Mouse (Mus musculus) effector memory CD4-positive, alpha-beta T cell, adult 5 months (primary cell): ENCODE measurements around the gene Nmnat2. TPM values are rescaled to one million over a fixed set of nuclear protein-coding genes. Genes with fewer than 3 reads are reported as not detected.

Experiments used
- polyA plus RNA-seq: library from polyadenylated mRNA; unstranded; fragments of 100-300 nt; shearing (Covaris generic); gene quantifications from one replicate; pipeline ENCODE4 v1.2.1, GENCODE M21; 2017

The Nmnat2 gene
- 8.7 TPM for polyA plus RNA-seq

GRCm38 (mm10) chr1:152954821-152955523, at the start of gene Nmnat2:
Gene Nmnat2 (plus strand): TSS chr1:152954993.

Other genes starting within 250 kb of the Nmnat2 start
- gene Apobec4, start 204.4 kb upstream of the Nmnat2 start, polyA plus RNA-seq, result not detected
- gene Rgl1, start 188.6 kb upstream of the Nmnat2 start, polyA plus RNA-seq, result 0.21 TPM
- gene Arpc5, start 188.5 kb upstream of the Nmnat2 start, polyA plus RNA-seq, result 537 TPM
- gene Ncf2, start 154.8 kb upstream of the Nmnat2 start, polyA plus RNA-seq, result 0.92 TPM
- 50.1 TPM for gene Smg7, start 52.3 kb upstream of the Nmnat2 start, polyA plus RNA-seq
- gene Lamc2, start 231.5 kb downstream of the Nmnat2 start, polyA plus RNA-seq, result not detected